Mouse (Mus musculus): Measurements from ENCODE around the gene Tmem181a. TPM values are rescaled to one million over a fixed set of nuclear protein-coding genes. Genes with fewer than 3 reads are reported as not detected.
A peak's percentile ranks its signal among the peaks of the same experiment; 100 is the strongest.
"Not testable (repeated sequence)": the region's sequence is repeated elsewhere in the genome, so short reads cannot be mapped to it uniquely, and the experiment has no call there.

Gene Tmem181a
- polyA plus RNA-seq, 1 experiment = 6.7 TPM

GRCm38 (mm10) chr17:6305656-6306270 is 49.1 kb downstream of the Tmem181a start:
- not testable (repeated sequence) for H3K36me3 ChIP-seq (ENCODE audit: control insufficient read depth, insufficient read depth, low read length); H3K27ac ChIP-seq (ENCODE audit: insufficient read depth, low read depth, low read length); H3K27me3 ChIP-seq (replicated peaks; ENCODE audit: control insufficient read depth, insufficient read depth, low read length); H3K4me3 ChIP-seq (ENCODE audit: insufficient read depth, low read depth, low read length); H3K4me1 ChIP-seq (ENCODE audit: control insufficient read depth, insufficient read depth, low read length); DNase-seq
- WGBS = 88% methylated on average over 12 of the region's 12 CpGs

GRCm38 (mm10) chr17:6306503-6306902 is 49.8 kb downstream of the Tmem181a start:
- H3K27me3 ChIP-seq (replicated peaks; ENCODE audit: control insufficient read depth, insufficient read depth, low read length); H3K36me3 ChIP-seq (ENCODE audit: control insufficient read depth, insufficient read depth, low read length); DNase-seq; H3K4me3 ChIP-seq (ENCODE audit: insufficient read depth, low read depth, low read length); H3K27ac ChIP-seq (ENCODE audit: insufficient read depth, low read depth, low read length); H3K4me1 ChIP-seq (ENCODE audit: control insufficient read depth, insufficient read depth, low read length): not testable (repeated sequence)
- 94% methylated on average over 11 of the region's 13 CpGs for WGBS

GRCm38 (mm10) chr17:6311716-6312115 is 55.1 kb downstream of the Tmem181a start:
- DNase-seq; H3K36me3 ChIP-seq (ENCODE audit: control insufficient read depth, insufficient read depth, low read length); H3K4me3 ChIP-seq (ENCODE audit: insufficient read depth, low read depth, low read length); H3K27ac ChIP-seq (ENCODE audit: insufficient read depth, low read depth, low read length); H3K4me1 ChIP-seq (ENCODE audit: control insufficient read depth, insufficient read depth, low read length); H3K27me3 ChIP-seq (replicated peaks; ENCODE audit: control insufficient read depth, insufficient read depth, low read length): not testable (repeated sequence)
- 93% methylated on average over 7 of the region's 7 CpGs for WGBS

- not testable (repeated sequence) for H3K4me1 ChIP-seq (ENCODE audit: control insufficient read depth, insufficient read depth, low read length); H3K36me3 ChIP-seq (ENCODE audit: control insufficient read depth, insufficient read depth, low read length); H3K27ac ChIP-seq (ENCODE audit: insufficient read depth, low read depth, low read length); H3K27me3 ChIP-seq (replicated peaks; ENCODE audit: control insufficient read depth, insufficient read depth, low read length); DNase-seq; H3K4me3 ChIP-seq (ENCODE audit: insufficient read depth, low read depth, low read length)
- WGBS = 69% methylated on average over 3 of the region's 3 CpGs
Observed at GRCm38 (mm10) chr17:6312755-6313154, 56.1 kb downstream of the Tmem181a start.

- DNase-seq; H3K27ac ChIP-seq (ENCODE audit: insufficient read depth, low read depth, low read length); H3K27me3 ChIP-seq (replicated peaks; ENCODE audit: control insufficient read depth, insufficient read depth, low read length); H3K36me3 ChIP-seq (ENCODE audit: control insufficient read depth, insufficient read depth, low read length); H3K4me3 ChIP-seq (ENCODE audit: insufficient read depth, low read depth, low read length); H3K4me1 ChIP-seq (ENCODE audit: control insufficient read depth, insufficient read depth, low read length): not testable (repeated sequence)
- WGBS = 76% methylated on average over 2 of the region's 3 CpGs
Observed at GRCm38 (mm10) chr17:6314493-6314892, 57.8 kb downstream of the Tmem181a start.

GRCm38 (mm10) chr17:6315706-6316105 is 59.0 kb downstream of the Tmem181a start:
- not testable (repeated sequence) for H3K4me3 ChIP-seq (ENCODE audit: insufficient read depth, low read depth, low read length); H3K36me3 ChIP-seq (ENCODE audit: control insufficient read depth, insufficient read depth, low read length); DNase-seq; H3K27me3 ChIP-seq (replicated peaks; ENCODE audit: control insufficient read depth, insufficient read depth, low read length); H3K4me1 ChIP-seq (ENCODE audit: control insufficient read depth, insufficient read depth, low read length); H3K27ac ChIP-seq (ENCODE audit: insufficient read depth, low read depth, low read length)
- WGBS = 64% methylated on average over 4 of the region's 4 CpGs

- peak overlapping the region; percentile 45; the same call in 1 of the 2 replicates for H3K4me3 ChIP-seq (ENCODE audit: insufficient read depth, low read depth, low read length)
- not testable (repeated sequence) for H3K4me1 ChIP-seq (ENCODE audit: control insufficient read depth, insufficient read depth, low read length); H3K27me3 ChIP-seq (replicated peaks; ENCODE audit: control insufficient read depth, insufficient read depth, low read length); H3K36me3 ChIP-seq (ENCODE audit: control insufficient read depth, insufficient read depth, low read length); H3K27ac ChIP-seq (ENCODE audit: insufficient read depth, low read depth, low read length)
- 4% methylated on average over 38 of the region's 38 CpGs for WGBS
- DNase-seq = peak; percentile 52
Observed at GRCm38 (mm10) chr17:6316379-6317126, 59.9 kb downstream of the Tmem181a start.

- peak within 1 kb of the TSS; percentile 47; the same call in 1 of the 2 replicates for H3K4me3 ChIP-seq (ENCODE audit: insufficient read depth, low read depth, low read length)
- WGBS = 7% methylated on average over 23 of the region's 23 CpGs
- peak; percentile 99 for DNase-seq
- H3K27me3 ChIP-seq (replicated peaks; ENCODE audit: control insufficient read depth, insufficient read depth, low read length); H3K27ac ChIP-seq (ENCODE audit: insufficient read depth, low read depth, low read length); H3K36me3 ChIP-seq (ENCODE audit: control insufficient read depth, insufficient read depth, low read length); H3K4me1 ChIP-seq (ENCODE audit: control insufficient read depth, insufficient read depth, low read length): not testable (repeated sequence)
Observed at GRCm38 (mm10) chr17:6317339-6317985, 60.8 kb downstream of the Tmem181a start, which contains the start of gene Dynlt1a. Dynlt1a (minus strand) TSS chr17:6317500.

GRCm38 (mm10) chr17:6321081-6321777 is 64.6 kb downstream of the Tmem181a start:
- H3K27ac ChIP-seq (ENCODE audit: insufficient read depth, low read depth, low read length); H3K27me3 ChIP-seq (replicated peaks; ENCODE audit: control insufficient read depth, insufficient read depth, low read length); H3K4me1 ChIP-seq (ENCODE audit: control insufficient read depth, insufficient read depth, low read length); H3K36me3 ChIP-seq (ENCODE audit: control insufficient read depth, insufficient read depth, low read length); H3K4me3 ChIP-seq (ENCODE audit: insufficient read depth, low read depth, low read length); DNase-seq: not testable (repeated sequence)
- WGBS = 2% methylated on average over 14 of the region's 60 CpGs

- not testable (repeated sequence) for H3K4me1 ChIP-seq (ENCODE audit: control insufficient read depth, insufficient read depth, low read length); H3K27me3 ChIP-seq (replicated peaks; ENCODE audit: control insufficient read depth, insufficient read depth, low read length); H3K27ac ChIP-seq (ENCODE audit: insufficient read depth, low read depth, low read length); H3K36me3 ChIP-seq (ENCODE audit: control insufficient read depth, insufficient read depth, low read length); DNase-seq; H3K4me3 ChIP-seq (ENCODE audit: insufficient read depth, low read depth, low read length)
- whole genome bisulfite sequencing = no CpG with 5 or more reads among the region's 10 CpGs
Observed at GRCm38 (mm10) chr17:6321778-6322101, 65.1 kb downstream of the Tmem181a start.

- H3K27ac ChIP-seq (ENCODE audit: insufficient read depth, low read depth, low read length); H3K36me3 ChIP-seq (ENCODE audit: control insufficient read depth, insufficient read depth, low read length); H3K4me3 ChIP-seq (ENCODE audit: insufficient read depth, low read depth, low read length); H3K27me3 ChIP-seq (replicated peaks; ENCODE audit: control insufficient read depth, insufficient read depth, low read length); H3K4me1 ChIP-seq (ENCODE audit: control insufficient read depth, insufficient read depth, low read length): not testable (repeated sequence)
- WGBS = 45% methylated on average over 10 of the region's 10 CpGs
- DNase-seq = peak; percentile 19
Observed at GRCm38 (mm10) chr17:6325021-6325420, 68.4 kb downstream of the Tmem181a start.

Data from kidney, adult 2 months (tissue).